Mouse (Mus musculus) stomach, embryonic 16.5 days (tissue): Measurements from ENCODE around the gene Lcn2. TPM values are rescaled to one million over a fixed set of nuclear protein-coding genes. Genes with fewer than 3 reads are reported as not detected.
A peak's percentile ranks its signal among the peaks of the same experiment; 100 is the strongest.

ENCODE experiments used
- ATAC-seq: fragments of 200-750 bp; cut with Nextera tagmentation; 2 replicates; pipeline ENCODE4 v1.8.0; 2017; ENCODE audit warnings: moderate number of reproducible peaks, moderate TSS enrichment; ENCODE audit not compliant: insufficient read depth, low FRiP score
- H3K27ac ChIP-seq: fragments of 300-500 bp; sonication (generic); 2 replicates; pipeline ENCODE4 v1.5.1; 2014; ENCODE audit warnings: low read length
- H3K27me3 ChIP-seq: fragments of 300-500 bp; sonication (generic); 2 replicates; pipeline ENCODE4 v1.6.1; 2014; ENCODE audit warnings: low read length, control low read depth, mixed read lengths; ENCODE audit not compliant: control insufficient read depth, insufficient read depth
- H3K36me3 ChIP-seq: fragments of 300-500 bp; sonication (generic); 2 replicates; pipeline ENCODE4 v1.6.1; 2014; ENCODE audit warnings: low read length; ENCODE audit not compliant: control insufficient read depth, insufficient read depth
- H3K4me1 ChIP-seq: fragments of 300-500 bp; sonication (generic); 2 replicates; pipeline ENCODE4 v1.6.1; 2014; ENCODE audit warnings: low read length, control low read depth, mixed read lengths; ENCODE audit not compliant: control insufficient read depth, insufficient read depth
- H3K4me2 ChIP-seq: fragments of 300-500 bp; sonication (generic); 2 replicates; pipeline ENCODE4 v1.6.1; 2014; ENCODE audit warnings: low read depth, low read length, mixed read lengths
- H3K4me3 ChIP-seq: fragments of 300-500 bp; sonication (generic); replicated peaks from 2 replicates; pipeline ENCODE4 v1.5.1; 2014; ENCODE audit warnings: mild to moderate bottlenecking, low read length
- H3K9ac ChIP-seq: fragments of 300-500 bp; sonication (generic); 2 replicates; pipeline ENCODE4 v1.6.1; 2014; ENCODE audit warnings: low read length
- H3K9me3 ChIP-seq: fragments of 300-500 bp; sonication (generic); replicated peaks from 2 replicates; pipeline ENCODE4 v1.6.1; 2016; ENCODE audit warnings: low read length, control low read depth; ENCODE audit not compliant: control insufficient read depth
- WGBS: fragments of 180-500 bp; shearing (Covaris S2); extraction: QIAGEN DNeasy Blood & Tissue Kit; methylation state at CpG from one replicate; pipeline ENCODE4 v1.1.7; 2014; 5-methylcytosine and 5-hydroxymethylcytosine counted together
- polyA plus RNA-seq: library from polyadenylated mRNA; unstranded; fragments of >200 nt; fragmentation: Nextera tagmentation; extraction: Ambion mirVana; gene quantifications from 2 replicates; pipeline ENCODE4 v1.2.1, GENCODE M21; 2015

Lcn2 gene
- 21.1 and 23.6 TPM in 2 replicates for polyA plus RNA-seq

GRCm38 (mm10) chr2:32387706-32388490 is at the start of gene Lcn2:
Gene Lcn2 (minus strand): TSS chr2:32388252.
- WGBS = 51% methylated on average over 5 of the region's 5 CpGs
- Histone ChIP-seq H3K4me1 (no peaks in the 10 kb centered on the region), H3K27me3 (0 out of 2 replicates have a peak, but pooled peaks cover 2% of the 10 kb centered on the region), H3K4me2 (no peak within 1 kb of the TSS), H3K9ac (no peak within 1 kb of the TSS; the same call in 1 of the 2 replicates), H3K36me3 (no peaks in the 10 kb centered on the region), H3K9me3 (no peaks in the 10 kb centered on the region), H3K27ac (no peak within 1 kb of the TSS), H3K4me3 (no peak within 1 kb of the TSS)
- no peak for ATAC-seq

DNA sequence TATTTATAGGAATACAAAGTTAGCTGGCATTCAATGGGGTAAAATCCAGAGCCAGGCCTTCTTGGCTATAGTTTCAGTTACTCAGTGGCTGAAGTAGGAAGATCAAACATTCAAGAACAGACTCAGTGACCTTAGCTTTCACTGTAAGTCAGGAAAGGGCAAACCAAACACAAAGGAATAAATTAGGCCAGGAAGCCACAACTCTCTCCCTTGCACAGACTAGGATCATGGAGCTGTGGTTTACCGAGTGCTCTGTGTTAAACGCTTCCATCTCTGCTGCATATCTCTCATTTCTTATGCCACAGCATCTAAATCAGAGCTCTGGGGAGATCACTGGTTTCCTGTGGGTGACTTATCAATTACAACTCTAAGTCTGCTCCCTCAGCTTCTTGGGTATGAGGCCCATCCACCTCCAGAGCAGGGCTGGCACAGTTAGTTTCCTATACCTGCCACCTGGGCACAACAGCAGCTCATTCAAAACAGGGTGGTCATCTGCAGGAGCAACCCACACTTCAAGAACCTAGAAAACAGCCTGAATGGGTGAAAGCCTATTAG is 49.6 kb upstream of the Lcn2 start:
- ATAC-seq = no peak
- Histone ChIP-seq H3K27ac (peak overlapping the region; percentile 38; the same call in 1 of the 2 replicates), H3K9ac (0 out of 2 replicates have a peak overlapping the region, but pooled peaks have one; percentile 2), H3K4me1 (peaks cover 16% of the 10 kb centered on the region), H3K9me3 (no peaks in the 10 kb centered on the region), H3K36me3 (no peaks in the 10 kb centered on the region), H3K27me3 (no peaks in the 10 kb centered on the region), H3K4me2 (no peak overlapping the region), H3K4me3 (no peak overlapping the region)
- 77% methylated on average over 2 of the region's 2 CpGs for WGBS

GRCm38 (mm10) chr2:32436686-32437372 is 48.8 kb upstream of the Lcn2 start:
- no peaks in the 10 kb centered on the region for H3K27me3 ChIP-seq
- peaks cover 16% of the 10 kb centered on the region for H3K4me1 ChIP-seq
- WGBS = 66% methylated on average over 3 of the region's 3 CpGs
- H3K9me3 ChIP-seq = no peaks in the 10 kb centered on the region
- H3K4me2 ChIP-seq = no peak overlapping the region
- no peak overlapping the region for H3K4me3 ChIP-seq
- H3K36me3 ChIP-seq = no peaks in the 10 kb centered on the region
- H3K27ac ChIP-seq = peak overlapping the region; percentile 39; the same call in 1 of the 2 replicates
- peak; percentile 37; the same call in 1 of the 2 replicates for ATAC-seq
- 0 out of 2 replicates have a peak overlapping the region, but pooled peaks have one; percentile 2 for H3K9ac ChIP-seq

- 11% methylated on average over 18 of the region's 18 CpGs for WGBS
- Histone ChIP-seq H3K36me3 (no peaks in the 10 kb centered on the region), H3K9ac (peak overlapping the region; percentile 70), H3K27ac (peak overlapping the region; percentile 73), H3K27me3 (no peaks in the 10 kb centered on the region), H3K9me3 (no peaks in the 10 kb centered on the region), H3K4me2 (peak overlapping the region; percentile 72), H3K4me1 (peaks cover 36% of the 10 kb centered on the region), H3K4me3 (peak overlapping the region; percentile 44)
- ATAC-seq = peak; percentile 79; the same call in 1 of the 2 replicates
Measured at GRCm38 (mm10) chr2:32430701-32431676, 42.9 kb upstream of the Lcn2 start.

DNA sequence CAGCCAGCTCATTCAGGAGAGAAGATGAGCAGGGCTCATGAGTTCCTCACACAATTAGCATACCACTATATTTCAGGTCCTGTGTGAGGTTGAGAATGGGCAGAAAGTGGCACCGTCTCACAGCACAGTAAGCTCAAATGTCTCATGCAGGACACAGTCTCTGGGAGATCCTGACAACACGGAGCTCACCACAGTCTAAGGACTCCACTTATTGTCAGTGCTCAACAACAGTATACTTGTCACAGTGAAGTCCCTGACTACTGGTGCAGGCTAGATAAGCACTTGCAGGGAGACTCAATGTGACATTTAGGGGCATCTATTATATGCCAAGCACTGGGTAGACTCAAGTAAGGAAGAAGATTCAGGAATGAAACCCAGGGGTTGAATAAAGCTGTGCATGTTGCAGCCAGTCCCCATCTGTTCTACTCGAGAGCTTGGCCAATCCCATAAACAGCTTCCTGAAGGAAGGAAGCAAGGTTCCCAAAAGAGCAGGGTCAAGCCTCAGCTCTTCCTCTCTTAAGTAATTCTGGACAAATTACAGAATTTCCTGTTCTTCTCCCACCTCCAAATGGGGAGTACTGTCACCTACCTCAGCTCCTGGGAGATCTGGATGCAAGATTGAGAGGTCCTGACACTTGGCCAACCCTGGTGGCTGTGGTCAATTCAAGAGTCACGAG is 41.3 kb upstream of the Lcn2 start:
- 66% methylated on average over 4 of the region's 4 CpGs for WGBS
- Histone ChIP-seq H3K9me3 (no peaks in the 10 kb centered on the region), H3K9ac (no peak overlapping the region), H3K4me1 (peaks cover 49% of the 10 kb centered on the region), H3K4me3 (no peak overlapping the region), H3K36me3 (no peaks in the 10 kb centered on the region), H3K4me2 (no peak overlapping the region), H3K27ac (peak overlapping the region; percentile 90), H3K27me3 (no peaks in the 10 kb centered on the region)
- no peak for ATAC-seq

- no peaks in the 10 kb centered on the region for H3K27me3 ChIP-seq
- peak overlapping the region; percentile 10 for H3K9ac ChIP-seq
- peaks cover 54% of the 10 kb centered on the region for H3K4me1 ChIP-seq
- peak overlapping the region; percentile 90 for H3K27ac ChIP-seq
- no peaks in the 10 kb centered on the region for H3K36me3 ChIP-seq
- H3K9me3 ChIP-seq = no peaks in the 10 kb centered on the region
- WGBS = 31% methylated on average over 8 of the region's 8 CpGs
- H3K4me3 ChIP-seq = peak overlapping the region; percentile 18
- peak; percentile 85 for ATAC-seq
- peak overlapping the region; percentile 20 for H3K4me2 ChIP-seq
Measured at GRCm38 (mm10) chr2:32428262-32428722, 40.2 kb upstream of the Lcn2 start.

DNA sequence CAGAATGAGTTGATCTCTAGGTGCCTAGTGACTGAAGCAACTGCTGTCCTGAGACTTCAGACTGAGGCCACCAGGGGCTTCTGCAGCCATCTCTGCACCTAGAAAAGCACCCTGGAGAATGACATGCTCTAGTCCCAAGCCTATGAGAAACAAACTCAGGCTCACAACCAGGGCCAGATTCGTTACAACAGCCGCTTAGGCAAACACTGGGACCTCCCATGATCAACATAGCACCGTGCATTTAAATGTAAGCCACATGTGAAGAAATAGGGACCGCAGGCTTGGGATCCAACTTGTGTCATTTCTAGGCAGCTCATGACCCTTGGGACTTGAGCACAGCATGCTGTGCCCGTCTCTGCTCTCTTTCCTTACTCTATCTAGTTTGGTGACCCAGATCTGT is 39.7 kb upstream of the Lcn2 start:
- Histone ChIP-seq H3K4me3 (no peak overlapping the region), H3K27ac (peak overlapping the region; percentile 90), H3K27me3 (no peaks in the 10 kb centered on the region), H3K4me1 (peaks cover 59% of the 10 kb centered on the region), H3K9me3 (no peaks in the 10 kb centered on the region), H3K36me3 (no peaks in the 10 kb centered on the region), H3K9ac (peak overlapping the region; percentile 10; the same call in 1 of the 2 replicates), H3K4me2 (peak overlapping the region; percentile 20; the same call in 1 of the 2 replicates)
- WGBS = 67% methylated on average over 5 of the region's 5 CpGs
- no peak for ATAC-seq

GRCm38 (mm10) chr2:32426141-32426540 is 38.1 kb upstream of the Lcn2 start:
- H3K4me1 ChIP-seq = peaks cover 66% of the 10 kb centered on the region

More at GRCm38 (mm10) chr2:32426141-32426540, 38.1 kb upstream of the Lcn2 start:
- Histone ChIP-seq H3K9me3 (no peaks in the 10 kb centered on the region), H3K27ac (no peak overlapping the region), H3K4me3 (no peak overlapping the region), H3K27me3 (no peaks in the 10 kb centered on the region), H3K36me3 (no peaks in the 10 kb centered on the region), H3K4me2 (no peak overlapping the region), H3K9ac (no peak overlapping the region)
- WGBS = 90% methylated on average over 1 of the region's 1 CpGs
- no peak for ATAC-seq
